Mouse (Mus musculus) c-Kit-positive CD71-positive TER-119-positive erythroid progenitor cells, embryonic 14.5 days (primary cell): ENCODE measurements around the gene Paf1.
"Not testable (repeated sequence)": the region's sequence is repeated elsewhere in the genome, so short reads cannot be mapped to it uniquely, and the experiment has no call there.

Experiments
- DNase-seq: peaks from one replicate; pipeline ENCODE4 v3.0.0-alpha.2; 2013; ENCODE audit warnings: low spot score

The Paf1 gene

GRCm38 (mm10) chr7:28385196-28385595 is 7.6 kb upstream of the Paf1 start:
- DNase-seq: no peak

DNA sequence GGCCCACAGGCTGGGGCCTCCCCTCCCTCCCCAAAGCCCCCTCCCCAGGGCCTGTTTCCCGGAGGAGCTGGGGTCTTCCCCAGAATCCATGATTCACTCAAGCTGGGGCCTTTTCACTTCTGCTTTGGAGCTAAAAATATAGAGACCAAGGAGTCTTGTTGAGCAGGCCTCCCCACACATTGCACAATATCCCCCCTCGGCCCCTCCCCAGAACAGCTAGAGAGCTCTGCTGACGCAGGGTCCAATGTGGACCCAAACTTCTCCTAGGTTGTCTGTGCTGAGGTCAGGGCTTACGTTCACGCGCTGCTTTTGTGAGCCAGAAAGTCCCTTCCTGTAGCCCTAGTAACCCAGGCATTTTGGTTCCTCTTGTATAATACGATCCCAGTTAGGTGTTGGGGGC is 6.7 kb upstream of the Paf1 start:
- no peak for DNase-seq

- DNase-seq: peak; percentile 78
Observed at GRCm38 (mm10) chr7:28386462-28386861, 6.3 kb upstream of the Paf1 start.

DNA sequence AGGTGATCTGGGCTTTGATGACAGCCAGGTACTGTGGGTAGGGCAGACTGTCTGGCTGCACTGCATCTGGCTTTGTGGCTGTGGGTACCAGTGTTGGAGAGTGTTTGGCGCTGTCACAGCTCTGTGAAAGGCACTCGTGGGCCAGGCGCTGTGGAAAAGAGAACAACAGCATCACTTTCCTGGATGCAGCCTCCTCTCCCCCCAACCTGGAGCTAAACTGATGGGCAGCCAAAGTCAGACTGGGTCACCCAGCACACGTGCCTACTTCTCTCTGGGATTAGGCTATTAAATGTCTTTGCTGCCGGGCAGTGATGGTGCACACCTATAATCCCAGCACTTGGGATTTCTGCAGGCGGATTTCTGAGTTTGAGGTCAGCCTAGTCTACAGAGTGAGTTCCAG is 5.9 kb upstream of the Paf1 start:
- not testable (repeated sequence) for DNase-seq

GRCm38 (mm10) chr7:28387384-28387783 is 5.4 kb upstream of the Paf1 start:
- not testable (repeated sequence) for DNase-seq

DNA sequence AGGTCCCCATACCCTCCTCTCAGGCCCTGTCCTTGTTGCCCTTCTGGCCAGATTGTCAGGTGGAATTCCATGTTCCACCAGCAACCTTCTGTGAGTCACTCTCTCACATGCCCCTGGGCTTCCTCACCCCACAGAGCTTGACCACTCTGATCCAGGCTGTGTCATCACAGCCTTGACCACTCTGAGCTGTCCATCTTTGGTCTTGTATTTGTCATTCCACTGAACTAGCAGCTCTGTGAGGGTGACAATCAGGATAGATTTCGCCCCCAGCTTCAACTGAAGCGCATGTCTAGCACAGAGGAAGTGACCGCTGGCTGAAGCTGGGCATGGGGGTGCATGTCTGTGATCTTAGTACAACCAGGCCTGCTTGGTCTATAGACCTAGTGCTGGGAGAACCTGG is 2.4 kb upstream of the Paf1 start:
- DNase-seq: no peak

- no peak for DNase-seq
Observed at GRCm38 (mm10) chr7:28393272-28393951, 661 bp downstream of the Paf1 start.

GRCm38 (mm10) chr7:28395425-28395824 is 2.7 kb downstream of the Paf1 start:
- no peak for DNase-seq

DNA sequence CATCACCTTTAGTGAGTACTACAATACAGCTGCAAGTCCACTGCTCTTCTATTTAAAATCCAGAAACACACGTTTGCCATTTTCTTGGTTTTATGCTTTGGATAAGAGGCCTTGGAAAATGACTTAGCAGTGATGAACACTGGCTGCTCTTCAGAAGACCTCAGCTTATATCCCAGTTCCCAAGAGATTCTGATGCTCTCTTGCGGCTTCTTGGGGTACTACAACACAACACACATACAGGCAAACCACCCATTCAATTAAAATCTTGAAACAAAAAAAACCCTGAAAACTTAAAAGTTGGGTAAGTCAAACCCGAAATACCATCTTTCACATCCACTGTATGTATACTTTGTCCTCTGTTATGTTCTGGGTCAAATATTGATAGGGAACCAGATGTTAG is 5.2 kb downstream of the Paf1 start:
- no peak for DNase-seq

- DNase-seq: no peak
Observed at GRCm38 (mm10) chr7:28398696-28399340, 6.1 kb downstream of the Paf1 start.

DNA sequence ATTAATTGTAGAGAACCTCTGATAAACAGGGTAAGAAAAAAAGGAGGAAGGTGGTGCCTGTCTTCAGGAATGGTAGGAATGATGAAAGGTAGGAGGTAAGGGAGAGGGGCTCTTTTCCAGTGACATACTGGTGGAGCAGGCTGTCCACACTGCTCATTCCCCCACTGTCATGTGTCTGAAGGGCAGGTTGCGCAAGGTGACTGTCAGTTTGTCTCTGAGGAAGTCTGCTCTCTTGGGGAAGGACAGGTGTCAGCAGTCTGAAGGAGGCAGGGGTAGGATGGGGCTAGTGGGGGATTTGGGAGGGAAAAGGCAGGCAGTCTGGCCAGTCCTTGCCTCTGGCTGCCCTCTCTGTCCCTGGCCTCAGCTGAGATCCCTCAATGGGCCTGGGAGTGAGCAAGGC is 8.3 kb downstream of the Paf1 start:
- no peak for DNase-seq

GRCm38 (mm10) chr7:28401942-28402341 is 9.2 kb downstream of the Paf1 start:
- DNase-seq: no peak

DNA sequence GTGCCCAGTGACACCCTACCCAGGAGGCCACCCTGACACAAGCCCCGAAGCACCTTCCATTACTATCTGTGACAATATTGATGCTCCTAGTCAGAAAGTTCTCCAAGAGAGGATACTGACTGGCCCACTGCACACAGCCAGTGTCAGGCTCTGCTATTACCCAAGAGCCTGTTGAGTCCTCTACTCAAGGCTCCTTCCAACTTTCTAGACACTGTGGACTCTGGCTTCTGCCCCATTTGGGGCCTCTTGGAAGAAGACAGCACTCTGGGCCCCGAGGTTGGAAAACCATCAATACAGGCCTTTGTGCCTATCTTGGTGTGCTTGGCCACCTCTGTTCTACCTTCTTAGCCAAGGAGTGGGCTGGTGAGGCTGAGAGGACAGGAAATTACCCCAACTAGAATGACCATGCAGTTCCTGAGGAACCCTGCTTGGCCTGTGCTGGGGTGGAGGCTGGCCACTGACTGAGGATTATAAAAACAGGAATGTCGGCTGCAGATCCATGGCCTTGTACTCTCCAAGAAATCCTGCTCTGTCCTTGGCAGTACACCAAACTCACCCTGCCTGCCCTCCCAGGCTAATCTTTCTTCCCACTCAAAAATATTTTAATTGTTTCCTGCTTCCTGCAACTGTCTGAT is 18.2 kb downstream of the Paf1 start:
- no peak for DNase-seq

DNA sequence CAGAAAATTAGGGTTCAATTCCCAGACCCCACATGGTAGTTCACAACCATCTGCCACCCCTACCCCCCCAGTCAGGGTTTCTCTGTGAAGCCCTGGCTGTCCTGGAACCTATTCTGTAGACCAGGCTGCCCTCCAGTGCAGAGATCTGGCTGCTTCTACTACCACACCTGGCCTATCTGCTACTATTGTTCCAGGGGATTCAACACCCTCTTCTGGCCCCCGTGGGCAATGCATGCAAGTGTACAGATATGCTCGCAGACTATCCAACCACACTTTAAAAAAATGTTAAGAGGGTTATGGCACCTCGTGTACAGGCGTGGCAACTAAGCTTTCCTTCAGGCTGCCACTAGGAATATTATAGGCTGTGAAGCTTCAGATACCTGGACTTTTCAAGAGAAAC is 20.1 kb downstream of the Paf1 start:
- no peak for DNase-seq

- no peak for DNase-seq
Observed at GRCm38 (mm10) chr7:28417368-28417767, 24.6 kb downstream of the Paf1 start.

DNA sequence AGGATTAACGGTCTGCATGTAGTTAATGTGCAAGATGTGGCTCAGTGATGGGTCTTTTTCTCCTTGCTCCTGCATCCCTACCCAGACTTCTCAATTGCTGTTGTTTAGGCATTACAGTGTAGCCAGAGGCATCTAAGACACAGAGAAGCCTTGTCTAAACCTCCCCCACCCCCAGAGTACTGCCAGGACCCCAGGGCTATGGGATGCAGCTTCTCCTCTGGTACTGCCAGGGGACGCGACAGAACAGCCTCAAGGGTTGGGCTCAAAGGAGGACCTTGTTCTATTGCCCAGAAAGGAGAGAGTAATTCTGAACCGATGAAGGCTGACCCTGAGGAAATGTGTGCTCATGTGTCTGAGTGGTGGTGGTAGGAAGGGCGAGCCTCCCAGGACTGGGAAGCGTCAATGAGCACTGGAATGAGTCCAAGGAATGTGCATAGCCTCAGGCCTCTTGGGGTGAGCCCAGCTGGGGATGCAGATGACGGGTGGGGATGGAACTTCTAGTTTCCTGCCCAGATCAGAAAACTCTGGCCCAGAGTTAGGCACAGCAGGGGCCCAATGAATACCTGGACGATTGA is 25.4 kb downstream of the Paf1 start:
- DNase-seq: no peak

DNA sequence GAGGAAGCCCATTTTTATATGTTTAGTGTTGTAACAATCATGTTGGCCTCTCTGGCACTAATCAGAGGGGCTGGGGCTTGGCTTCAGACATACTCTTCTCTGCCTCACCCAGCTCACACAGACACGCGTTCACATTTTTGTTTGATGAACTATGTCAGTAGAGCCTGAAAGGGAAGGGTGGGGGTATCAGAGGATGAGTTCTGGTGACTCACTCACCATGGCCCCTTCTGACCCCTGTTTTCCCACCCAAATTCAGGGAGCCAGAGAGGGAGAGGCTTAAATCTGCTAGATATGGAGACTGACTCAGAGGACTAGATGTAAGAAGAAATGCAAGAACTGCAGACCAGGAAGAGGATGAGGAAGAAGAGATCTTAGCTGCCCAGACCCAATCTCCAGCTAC is 26.7 kb downstream of the Paf1 start:
- DNase-seq: no peak

- no peak for DNase-seq
Observed at GRCm38 (mm10) chr7:28423018-28423417, 30.3 kb downstream of the Paf1 start.

DNA sequence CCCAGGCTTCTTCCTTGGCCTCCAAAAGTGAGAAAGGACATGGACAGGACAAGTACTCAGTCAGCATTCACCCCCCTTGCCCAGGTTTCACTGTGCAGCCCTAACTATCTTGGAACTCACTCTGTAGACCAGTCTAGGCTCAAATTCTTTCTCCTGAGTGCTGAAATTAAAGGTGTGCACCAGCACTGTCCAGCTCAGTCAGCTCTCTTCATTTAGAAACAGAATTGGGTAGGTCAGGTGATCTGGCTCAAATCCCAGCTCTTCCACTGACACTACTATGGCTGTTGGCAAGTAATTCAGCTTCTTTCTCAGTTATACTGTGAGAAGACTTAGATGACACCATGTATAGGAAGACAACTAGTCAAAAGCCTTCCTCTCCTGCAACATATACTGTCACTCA is 35.0 kb downstream of the Paf1 start:
- no peak for DNase-seq

DNA sequence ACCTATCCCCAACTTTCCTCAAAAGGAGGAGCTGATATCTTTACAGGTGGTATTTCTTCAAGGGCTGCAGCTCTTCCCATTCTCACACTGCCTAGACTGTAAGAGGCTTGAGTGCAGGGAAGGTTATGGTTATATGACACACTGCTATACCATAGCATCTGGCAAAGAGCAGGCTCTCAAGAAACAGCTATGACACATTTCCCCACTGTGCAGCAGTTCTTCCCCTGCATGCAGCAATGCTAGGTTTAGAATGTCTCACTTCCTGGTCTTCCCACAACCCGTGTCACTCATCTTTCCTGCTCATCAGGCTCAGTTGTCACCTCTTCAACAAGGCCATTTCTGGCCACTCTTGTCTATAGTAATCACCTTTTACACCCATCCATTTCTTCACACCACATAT is 37.8 kb downstream of the Paf1 start:
- no peak for DNase-seq

DNA sequence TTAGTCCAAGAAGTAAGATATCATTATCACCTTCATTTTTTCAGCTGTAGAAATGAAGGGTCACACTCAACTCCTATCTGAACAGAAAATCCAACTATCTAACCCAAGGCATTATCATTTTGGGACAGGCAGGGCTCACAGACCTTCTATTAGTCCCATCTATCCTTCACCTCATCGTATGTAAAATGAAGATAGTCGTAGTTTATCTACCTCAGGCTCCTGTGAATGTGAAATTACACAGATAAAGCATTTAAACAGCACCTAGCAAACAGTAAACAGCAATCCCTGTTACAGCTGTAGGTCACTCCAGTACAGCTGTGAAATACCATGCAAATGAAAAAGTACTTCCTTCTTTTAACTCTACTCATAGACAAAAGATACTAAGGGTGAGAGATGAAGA is 39.5 kb downstream of the Paf1 start:
- DNase-seq: peak; percentile 60

GRCm38 (mm10) chr7:28435660-28436259 is 43.0 kb downstream of the Paf1 start:
- no peak for DNase-seq
